Mouse (Mus musculus) brain, embryonic 14.5 days (tissue): ENCODE measurements at regions not wholly inside any gene's neighbourhood (a gene's known extent, or its start where the extent isn't known, plus 50 kb on each side); places are given as distances from the start of the nearest gene placed in this dataset.

Experiments used
- CTCF ChIP-seq: fragments of 200-500 bp; IDR thresholded peaks from 2 replicates; pipeline ENCODE4 v1.5.1; 2012; ENCODE audit warnings: inconsistent platforms, mild to moderate bottlenecking, moderate library complexity, borderline replicate concordance; ENCODE audit not compliant: insufficient read depth, insufficient read length; ENCODE audit errors: extremely low read depth
- POLR2A ChIP-seq: fragments of 200-500 bp; IDR thresholded peaks from 2 replicates; pipeline ENCODE4 v1.6.1; 2012; ENCODE audit warnings: mild to moderate bottlenecking, inconsistent platforms, borderline replicate concordance; ENCODE audit not compliant: poor library complexity, insufficient read depth, insufficient read length, severe bottlenecking; ENCODE audit errors: extremely low read depth

DNA sequence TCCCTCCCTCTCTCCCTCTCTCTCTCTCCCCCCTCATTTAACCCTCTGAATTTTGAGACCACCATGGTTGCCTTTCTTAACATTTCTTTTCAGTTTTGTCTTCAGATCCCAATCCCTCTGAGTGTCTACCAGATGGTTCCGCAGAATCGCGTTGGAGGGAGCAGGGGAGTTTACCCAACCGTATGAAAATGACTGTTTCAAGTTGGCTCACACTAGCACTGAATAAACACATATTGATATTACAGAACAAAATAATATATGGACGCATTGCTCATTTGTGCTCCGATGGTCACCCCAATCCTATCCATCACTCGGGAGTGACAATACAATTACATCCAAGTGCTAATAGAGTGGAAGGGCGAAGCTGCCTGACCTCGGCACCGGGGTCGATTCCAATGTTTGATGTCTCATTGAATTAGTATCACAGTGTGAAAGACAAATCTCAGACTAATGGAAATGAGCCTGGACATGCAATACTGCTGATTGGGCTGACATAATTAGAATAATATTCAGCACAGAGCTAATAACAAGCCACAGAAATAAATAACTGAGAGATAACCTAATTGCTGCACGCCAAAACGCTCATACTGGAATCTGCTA lies 115.3 kb downstream of the Anxa2 start:
- no peak for TF ChIP-seq POLR2A
- no peak for TF ChIP-seq CTCF
